Mouse (Mus musculus): ENCODE results near the gene Fbxo41. TPM values are rescaled to one million over a fixed set of nuclear protein-coding genes. Genes with fewer than 3 reads are reported as not detected.
A peak's percentile ranks its signal among the peaks of the same experiment; 100 is the strongest.

Fbxo41 gene
- polyA plus RNA-seq, 1 experiment from 2014 or later: 0.29 TPM

- Histone ChIP-seq H3K27ac (no peak overlapping the region), H3K27me3 (peaks cover 91% of the 10 kb centered on the region), H3K4me1 (peaks cover 29% of the 10 kb centered on the region), H3K9ac (no peak overlapping the region), H3K36me3 (no peaks in the 10 kb centered on the region), H3K4me2 (peak overlapping the region; percentile 86), H3K9me3 (no peaks in the 10 kb centered on the region), H3K4me3 (peak overlapping the region; percentile 43)
- under 1% methylated on average over 88 of the region's 88 CpGs for WGBS
- ATAC-seq (ENCODE audit: insufficient number of reproducible peaks, low FRiP score, low TSS enrichment, low read depth): 0 out of 2 replicates have a peak, but pooled peaks have one; percentile 7
Measured at GRCm38 (mm10) chr6:85511286-85512055, 8.7 kb upstream of the Fbxo41 start.

DNA sequence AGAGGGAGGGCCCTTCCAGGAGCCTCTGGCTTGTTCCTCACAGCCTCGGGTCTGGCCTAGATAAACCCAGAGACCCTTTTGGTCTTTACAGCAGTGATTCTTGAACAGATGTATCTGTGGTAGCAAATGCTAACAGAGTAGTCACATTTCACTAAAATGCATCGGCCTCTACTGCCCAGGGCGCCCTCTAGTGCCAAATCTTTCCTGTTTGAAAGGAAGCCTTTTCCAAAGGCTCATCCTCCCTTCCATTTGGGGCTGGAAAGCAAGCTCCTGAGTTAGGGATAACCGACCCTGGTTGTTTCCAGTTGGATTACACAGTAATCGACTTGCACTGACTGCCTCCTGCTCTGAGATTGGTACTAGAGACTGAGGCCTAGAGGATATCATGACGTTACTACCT, 7.7 kb upstream of the Fbxo41 start:
- H3K4me3 ChIP-seq: no peak overlapping the region
- H3K27ac ChIP-seq: no peak overlapping the region
- no peak overlapping the region for H3K9ac ChIP-seq
- H3K9me3 ChIP-seq: no peaks in the 10 kb centered on the region
- peaks cover 29% of the 10 kb centered on the region for H3K4me1 ChIP-seq
- no peak for ATAC-seq (ENCODE audit: insufficient number of reproducible peaks, low FRiP score, low TSS enrichment, low read depth)
- peaks cover 82% of the 10 kb centered on the region for H3K27me3 ChIP-seq
- H3K4me2 ChIP-seq: no peak overlapping the region
- H3K36me3 ChIP-seq: no peaks in the 10 kb centered on the region
- WGBS: 4% methylated on average over 6 of the region's 6 CpGs

DNA sequence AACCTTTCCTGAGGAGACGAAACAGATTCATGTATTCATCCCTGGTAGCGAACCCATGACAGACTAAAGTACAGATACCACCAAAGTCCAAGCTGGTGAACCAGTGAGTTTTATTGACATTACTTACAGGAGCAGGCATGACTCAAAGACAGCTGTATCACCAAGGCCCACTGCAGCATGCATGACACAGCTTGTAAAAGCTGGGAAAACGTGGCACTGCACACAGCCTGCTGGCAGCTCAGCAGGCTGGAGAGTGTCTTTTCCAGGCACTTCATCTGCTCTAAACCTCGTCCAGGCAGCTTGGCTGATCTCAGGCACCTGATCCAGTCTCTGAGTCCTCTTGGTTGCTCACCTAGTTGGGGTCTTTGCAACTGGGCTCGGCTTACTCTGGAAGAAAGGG, 5.8 kb upstream of the Fbxo41 start:
- H3K4me1 ChIP-seq: peaks cover 25% of the 10 kb centered on the region
- no peaks in the 10 kb centered on the region for H3K9me3 ChIP-seq
- H3K36me3 ChIP-seq: no peaks in the 10 kb centered on the region
- no peak overlapping the region for H3K27ac ChIP-seq
- no peak overlapping the region for H3K4me3 ChIP-seq
- 38% methylated on average over 5 of the region's 5 CpGs for WGBS
- ATAC-seq (ENCODE audit: insufficient number of reproducible peaks, low FRiP score, low TSS enrichment, low read depth): no peak
- H3K4me2 ChIP-seq: no peak overlapping the region
- H3K27me3 ChIP-seq: peaks cover 82% of the 10 kb centered on the region
- H3K9ac ChIP-seq: no peak overlapping the region

DNA sequence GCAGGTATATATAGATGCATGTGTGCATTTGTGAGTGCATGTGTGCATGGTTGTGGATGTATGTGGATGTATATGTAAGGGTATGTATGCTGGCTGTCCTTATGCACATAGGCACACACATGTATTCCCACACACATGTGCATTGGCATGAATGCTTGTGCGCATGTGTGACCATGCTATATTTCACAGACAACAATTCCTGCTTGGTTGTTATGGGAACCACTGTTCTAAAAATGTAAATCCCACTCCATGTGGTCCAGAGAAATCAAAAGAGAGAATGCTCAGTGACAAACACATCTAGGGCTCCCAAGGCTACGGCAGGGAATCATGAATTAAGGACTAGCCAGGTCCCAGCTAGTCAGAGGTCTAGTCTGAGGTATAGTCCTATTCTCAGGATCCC, 2.1 kb upstream of the Fbxo41 start:
- Histone ChIP-seq H3K4me1 (peaks cover 17% of the 10 kb centered on the region), H3K27ac (no peak overlapping the region), H3K36me3 (no peaks in the 10 kb centered on the region), H3K9ac (no peak overlapping the region), H3K9me3 (no peaks in the 10 kb centered on the region), H3K4me2 (no peak overlapping the region), H3K27me3 (peaks cover 66% of the 10 kb centered on the region), H3K4me3 (no peak overlapping the region)
- ATAC-seq (ENCODE audit: insufficient number of reproducible peaks, low FRiP score, low TSS enrichment, low read depth): no peak
- WGBS: 74% methylated on average over 2 of the region's 2 CpGs

- no peak overlapping the region for H3K27ac ChIP-seq
- peak; percentile 46; the same call in 1 of the 2 replicates for ATAC-seq (ENCODE audit: insufficient number of reproducible peaks, low FRiP score, low TSS enrichment, low read depth)
- under 1% methylated on average over 34 of the region's 37 CpGs for WGBS
- no peaks in the 10 kb centered on the region for H3K9me3 ChIP-seq
- peak overlapping the region; percentile 96 for H3K4me2 ChIP-seq
- H3K4me3 ChIP-seq: peak overlapping the region; percentile 56
- peak overlapping the region; percentile 27; the same call in 1 of the 2 replicates for H3K9ac ChIP-seq
- H3K27me3 ChIP-seq: peaks cover 43% of the 10 kb centered on the region
- no peaks in the 10 kb centered on the region for H3K36me3 ChIP-seq
- peaks cover 17% of the 10 kb centered on the region for H3K4me1 ChIP-seq
Measured at GRCm38 (mm10) chr6:85502103-85502910, 487 bp downstream of the Fbxo41 start.

DNA sequence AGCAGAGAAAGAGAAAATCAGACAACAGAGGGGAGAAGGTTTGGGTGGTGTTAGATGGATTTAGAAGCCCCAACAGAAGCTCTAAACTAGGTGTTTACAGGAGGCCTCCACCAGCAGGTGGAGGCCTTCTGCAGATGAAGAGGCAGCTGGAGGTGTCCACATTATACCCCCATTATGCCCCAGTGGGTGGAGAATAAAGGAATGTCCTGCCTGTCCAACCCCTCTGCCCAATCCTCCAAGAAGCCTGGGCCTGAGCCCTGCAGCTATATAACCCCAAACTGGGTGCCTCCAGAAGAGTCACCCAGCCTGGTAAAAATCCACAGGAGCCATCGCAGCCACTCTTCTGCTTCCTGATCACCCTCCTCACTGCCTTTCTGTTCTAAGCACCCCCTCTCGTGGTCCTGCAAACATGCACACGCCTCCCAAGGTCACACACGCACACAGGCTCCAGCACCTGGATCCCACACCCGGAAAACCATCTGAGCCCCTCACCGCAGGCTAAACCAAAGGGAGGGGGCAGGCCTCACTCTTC, 1.2 kb downstream of the Fbxo41 start:
- no peaks in the 10 kb centered on the region for H3K9me3 ChIP-seq
- 3% methylated on average over 6 of the region's 6 CpGs for WGBS
- peaks cover 41% of the 10 kb centered on the region for H3K27me3 ChIP-seq
- peak overlapping the region; percentile 96; the same call in 1 of the 2 replicates for H3K4me2 ChIP-seq
- H3K9ac ChIP-seq: no peak overlapping the region
- no peak for ATAC-seq (ENCODE audit: insufficient number of reproducible peaks, low FRiP score, low TSS enrichment, low read depth)
- H3K36me3 ChIP-seq: no peaks in the 10 kb centered on the region
- peaks cover 17% of the 10 kb centered on the region for H3K4me1 ChIP-seq
- peak overlapping the region; percentile 56 for H3K4me3 ChIP-seq
- no peak overlapping the region for H3K27ac ChIP-seq

DNA sequence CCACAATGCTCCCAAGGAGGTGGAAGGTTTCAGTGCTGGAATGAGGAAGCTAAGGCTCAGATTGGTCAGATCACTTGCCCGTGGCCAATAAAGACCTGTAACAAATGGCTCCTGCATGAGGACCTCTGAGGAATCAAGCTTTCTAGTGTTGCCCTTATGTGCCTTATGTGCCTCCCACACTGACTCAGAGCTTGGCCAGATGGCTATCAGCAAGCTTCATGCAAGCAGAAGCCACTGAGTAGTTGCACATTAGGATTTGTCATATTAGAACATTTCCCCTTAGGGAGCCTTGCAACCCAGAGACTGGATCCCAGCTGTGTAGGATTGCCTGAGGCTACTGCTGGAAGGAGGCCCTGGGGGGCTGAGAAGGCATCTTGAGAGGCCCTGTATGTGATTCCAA, 2.4 kb downstream of the Fbxo41 start:
- Histone ChIP-seq H3K27ac (no peak overlapping the region), H3K4me1 (peaks cover 17% of the 10 kb centered on the region), H3K9me3 (no peaks in the 10 kb centered on the region), H3K9ac (no peak overlapping the region), H3K27me3 (peaks cover 39% of the 10 kb centered on the region), H3K4me2 (no peak overlapping the region), H3K36me3 (no peaks in the 10 kb centered on the region), H3K4me3 (no peak overlapping the region)
- WGBS: 51% methylated on average over 1 of the region's 1 CpGs
- ATAC-seq (ENCODE audit: insufficient number of reproducible peaks, low FRiP score, low TSS enrichment, low read depth): no peak

DNA sequence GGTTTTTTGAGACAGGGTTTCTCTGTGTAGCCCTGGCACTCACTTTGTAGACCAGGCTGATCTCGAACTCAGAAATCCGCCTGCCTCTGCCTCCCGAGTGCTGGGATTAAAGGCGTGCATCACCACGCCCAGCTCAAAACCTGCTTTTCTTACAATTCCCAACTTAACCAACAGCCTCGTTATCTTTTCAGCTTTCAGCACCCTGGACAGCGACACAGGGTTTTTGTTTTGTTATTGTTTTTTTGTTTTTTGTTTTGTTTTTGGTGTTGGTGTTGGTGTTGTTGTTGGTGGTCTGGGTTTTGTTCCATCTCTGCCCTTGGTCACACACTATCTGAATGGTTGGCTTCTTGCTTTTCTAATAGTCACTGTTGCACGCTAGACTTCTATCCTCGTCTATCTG, 4.6 kb downstream of the Fbxo41 start:
- Histone ChIP-seq H3K4me2 (no peak overlapping the region), H3K4me3 (no peak overlapping the region), H3K27me3 (peaks cover 16% of the 10 kb centered on the region), H3K27ac (no peak overlapping the region), H3K4me1 (peaks cover 16% of the 10 kb centered on the region), H3K36me3 (no peaks in the 10 kb centered on the region), H3K9me3 (no peaks in the 10 kb centered on the region; the same call in 1 of the 2 replicates), H3K9ac (no peak overlapping the region)
- no peak for ATAC-seq (ENCODE audit: insufficient number of reproducible peaks, low FRiP score, low TSS enrichment, low read depth)
- 62% methylated on average over 9 of the region's 9 CpGs for WGBS

GRCm38 (mm10) chr6:85496976-85497375, 5.8 kb downstream of the Fbxo41 start:
- Histone ChIP-seq H3K27me3 (peaks cover 5% of the 10 kb centered on the region; the same call in 1 of the 2 replicates), H3K4me2 (no peak overlapping the region), H3K9me3 (no peaks in the 10 kb centered on the region; the same call in 1 of the 2 replicates), H3K4me3 (no peak overlapping the region), H3K27ac (no peak overlapping the region), H3K4me1 (peaks cover 4% of the 10 kb centered on the region), H3K9ac (no peak overlapping the region), H3K36me3 (no peaks in the 10 kb centered on the region)
- no peak for ATAC-seq (ENCODE audit: insufficient number of reproducible peaks, low FRiP score, low TSS enrichment, low read depth)

GRCm38 (mm10) chr6:85491606-85492005, 11.2 kb downstream of the Fbxo41 start:
- peaks cover 16% of the 10 kb centered on the region for H3K27me3 ChIP-seq
- H3K9me3 ChIP-seq: no peaks in the 10 kb centered on the region; the same call in 1 of the 2 replicates
- H3K4me3 ChIP-seq: no peak overlapping the region
- no peak overlapping the region for H3K4me2 ChIP-seq
- H3K4me1 ChIP-seq: 0 out of 2 replicates have a peak, but pooled peaks cover 2% of the 10 kb centered on the region
- no peaks in the 10 kb centered on the region for H3K36me3 ChIP-seq
- no peak for ATAC-seq (ENCODE audit: insufficient number of reproducible peaks, low FRiP score, low TSS enrichment, low read depth)
- WGBS: 24% methylated on average over 3 of the region's 3 CpGs
- H3K9ac ChIP-seq: no peak overlapping the region
- no peak overlapping the region for H3K27ac ChIP-seq

GRCm38 (mm10) chr6:85490252-85490651, 12.5 kb downstream of the Fbxo41 start:
- Histone ChIP-seq H3K4me1 (0 out of 2 replicates have a peak, but pooled peaks cover 2% of the 10 kb centered on the region), H3K27ac (no peak overlapping the region), H3K4me3 (no peak overlapping the region), H3K9ac (no peak overlapping the region), H3K4me2 (no peak overlapping the region), H3K36me3 (no peaks in the 10 kb centered on the region), H3K27me3 (peaks cover 30% of the 10 kb centered on the region), H3K9me3 (no peaks in the 10 kb centered on the region; the same call in 1 of the 2 replicates)
- 79% methylated on average over 4 of the region's 4 CpGs for WGBS
- no peak for ATAC-seq (ENCODE audit: insufficient number of reproducible peaks, low FRiP score, low TSS enrichment, low read depth)

DNA sequence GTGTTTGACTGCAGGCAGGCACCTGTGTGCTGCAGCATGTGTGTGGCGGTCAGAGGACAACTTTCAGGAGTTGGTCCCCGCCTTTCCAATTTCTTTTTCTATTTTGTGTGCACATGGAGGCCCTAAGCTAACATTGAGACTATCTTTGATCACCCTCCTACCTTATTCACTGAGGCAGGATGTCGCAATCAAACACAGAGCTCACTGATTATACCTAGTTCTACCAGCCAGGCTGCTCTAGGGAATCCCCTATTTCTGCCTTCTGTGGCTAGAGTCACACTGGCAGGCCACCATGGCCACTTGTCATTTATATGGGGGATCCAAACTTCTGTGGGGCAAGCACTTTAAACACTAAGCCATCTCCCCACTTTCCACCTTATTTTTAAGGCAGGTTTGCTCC, 13.1 kb downstream of the Fbxo41 start:
- no peaks in the 10 kb centered on the region for H3K36me3 ChIP-seq
- H3K4me2 ChIP-seq: no peak overlapping the region
- H3K27ac ChIP-seq: no peak overlapping the region
- no peaks in the 10 kb centered on the region; the same call in 1 of the 2 replicates for H3K9me3 ChIP-seq
- no peak overlapping the region for H3K4me3 ChIP-seq
- peaks cover 35% of the 10 kb centered on the region for H3K27me3 ChIP-seq
- 72% methylated on average over 3 of the region's 3 CpGs for WGBS
- H3K9ac ChIP-seq: no peak overlapping the region
- peaks cover 4% of the 10 kb centered on the region for H3K4me1 ChIP-seq
- no peak for ATAC-seq (ENCODE audit: insufficient number of reproducible peaks, low FRiP score, low TSS enrichment, low read depth)

All from limb, embryonic 15.5 days (tissue).